Mouse (Mus musculus) cortical plate, adult 2 months (tissue): ENCODE measurements around the gene C1qtnf7.

Source experiments
- CTCF ChIP-seq: fragments of 200-500 bp; IDR thresholded peaks from 2 replicates; pipeline ENCODE4 v1.5.1; 2011; ENCODE audit warnings: mild to moderate bottlenecking, control low read depth, low read length; ENCODE audit not compliant: insufficient read depth; ENCODE audit errors: extremely low read depth
- POLR2A ChIP-seq: fragments of 200-500 bp; IDR thresholded peaks from 2 replicates; pipeline ENCODE4 v1.6.1; 2011; ENCODE audit warnings: mild to moderate bottlenecking, low read length, control low read depth; ENCODE audit not compliant: insufficient read depth; ENCODE audit errors: extremely low read depth

DNA sequence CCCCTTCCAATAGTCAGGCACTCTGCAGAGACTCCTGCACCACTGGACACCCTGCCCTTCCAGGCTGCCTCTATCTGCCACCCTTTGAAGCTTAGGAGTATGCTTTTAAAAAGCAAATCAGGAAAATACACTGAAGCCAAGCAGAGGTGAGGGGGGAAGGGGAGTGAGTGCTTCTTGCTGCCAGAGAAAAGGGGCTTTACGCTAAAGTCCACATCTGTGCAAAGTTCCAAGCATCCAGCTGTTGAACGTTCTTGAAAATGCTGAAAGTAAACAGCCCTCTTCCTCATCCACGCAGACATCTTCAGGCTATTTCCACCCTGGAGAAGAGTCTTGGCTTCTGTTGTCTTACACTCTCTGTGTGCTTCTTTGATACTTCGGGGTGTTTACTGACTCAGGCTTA lies 34.6 kb downstream of the C1qtnf7 start:
- no peak for TF ChIP-seq CTCF
- no peak for TF ChIP-seq POLR2A
